Mouse (Mus musculus): Measurements from ENCODE around the gene Gm21704. TPM values are rescaled to one million over a fixed set of nuclear protein-coding genes. Genes with fewer than 3 reads are reported as not detected.
"Not testable (repeated sequence)": the region's sequence is repeated elsewhere in the genome, so short reads cannot be mapped to it uniquely, and the experiment has no call there.

The Gm21704 gene
- total RNA-seq (2021): not detected
- long read RNA-seq, experiment 1: 0 reads
- long read RNA-seq, experiment 2: 0 reads

- DNase-seq: not testable (repeated sequence)
Observed at GRCm38 (mm10) chrY:3410067-3410466, at the start of gene Gm21704, which contains the start of gene Gm21708. Gene Gm21704 (minus strand): TSS chrY:3410167. Gene Gm21708 (minus strand): TSS chrY:3410167.

GRCm38 (mm10) chrY:3345229-3345628 lies 64.7 kb downstream of the Gm21704 start, which contains the start of gene Gm21693:
Gene Gm21693 (minus strand): TSS chrY:3345329.
- DNase-seq: not testable (repeated sequence)

- DNase-seq: not testable (repeated sequence)
Observed at GRCm38 (mm10) chrY:3340661-3341060, 69.3 kb downstream of the Gm21704 start.

Other genes with a start within 250 kb of the Gm21704 start
- not detected for gene Gm21677, start 103.7 kb downstream of the Gm21704 start, total RNA-seq (2021)
- gene Gm21693, start 64.8 kb downstream of the Gm21704 start, total RNA-seq (2021): not detected
- gene Gm21708, start within 50 bp of the Gm21704 start, total RNA-seq (2021): not detected